Mouse (Mus musculus): ENCODE data around the gene Tubg2.

The Tubg2 gene

GRCm38 (mm10) chr11:101164677-101165580 is 9.2 kb downstream of the Tubg2 start:
- DNase-seq (ENCODE audit: low read depth, low spot score): peak; percentile 60

- no peak for DNase-seq (ENCODE audit: low read depth, low spot score)
Measured at GRCm38 (mm10) chr11:101166357-101166756, 10.7 kb downstream of the Tubg2 start.

GRCm38 (mm10) chr11:101167211-101167962 is 11.7 kb downstream of the Tubg2 start:
- no peak for DNase-seq (ENCODE audit: low read depth, low spot score)

GRCm38 (mm10) chr11:101167963-101168300 is 12.2 kb downstream of the Tubg2 start:
- DNase-seq (ENCODE audit: low read depth, low spot score): no peak

- DNase-seq (ENCODE audit: low read depth, low spot score): no peak
Measured at GRCm38 (mm10) chr11:101168301-101168980, 12.7 kb downstream of the Tubg2 start.

GRCm38 (mm10) chr11:101169301-101170107 is 13.8 kb downstream of the Tubg2 start:
- DNase-seq (ENCODE audit: low read depth, low spot score): no peak

- peak; percentile 21 for DNase-seq (ENCODE audit: low read depth, low spot score)
Measured at GRCm38 (mm10) chr11:101170354-101170810, 14.7 kb downstream of the Tubg2 start, which contains the start of gene Cntnap1. Gene Cntnap1, plus strand, starts transcription at chr11:101170523.

GRCm38 (mm10) chr11:101170811-101171610 is 15.3 kb downstream of the Tubg2 start, which contains the start of gene Plekhh3:
Gene Plekhh3, minus strand, starts transcription at chr11:101171351.
- DNase-seq (ENCODE audit: low read depth, low spot score): peak; percentile 99

GRCm38 (mm10) chr11:101171721-101172433 is 16.2 kb downstream of the Tubg2 start:
- DNase-seq (ENCODE audit: low read depth, low spot score): peak; percentile 88

- no peak for DNase-seq (ENCODE audit: low read depth, low spot score)
Measured at GRCm38 (mm10) chr11:101172434-101172815, 16.7 kb downstream of the Tubg2 start.

GRCm38 (mm10) chr11:101173112-101173511 is 17.4 kb downstream of the Tubg2 start:
- peak; percentile 57 for DNase-seq (ENCODE audit: low read depth, low spot score)

- DNase-seq (ENCODE audit: low read depth, low spot score): peak; percentile 78
Measured at GRCm38 (mm10) chr11:101173631-101174388, 18.1 kb downstream of the Tubg2 start.

GRCm38 (mm10) chr11:101174389-101174745 is 18.7 kb downstream of the Tubg2 start:
- no peak for DNase-seq (ENCODE audit: low read depth, low spot score)

- DNase-seq (ENCODE audit: low read depth, low spot score): no peak
Measured at GRCm38 (mm10) chr11:101174851-101175628, 19.3 kb downstream of the Tubg2 start, which contains the start of gene Ccr10. Gene Ccr10, minus strand, starts transcription at chr11:101175443.

- DNase-seq (ENCODE audit: low read depth, low spot score): peak; percentile 26
Measured at GRCm38 (mm10) chr11:101175636-101176116, 20.0 kb downstream of the Tubg2 start.

GRCm38 (mm10) chr11:101176117-101176691 is 20.5 kb downstream of the Tubg2 start:
- DNase-seq (ENCODE audit: low read depth, low spot score): peak; percentile 44
